Mouse (Mus musculus) stomach, postnatal 0 days (tissue): ENCODE measurements around the gene Klf17. TPM values are rescaled to one million over a fixed set of nuclear protein-coding genes. Genes with fewer than 3 reads are reported as not detected.
A peak's percentile ranks its signal among the peaks of the same experiment; 100 is the strongest.
"Not testable (repeated sequence)": the region's sequence is repeated elsewhere in the genome, so short reads cannot be mapped to it uniquely, and the experiment has no call there.

Source experiments
- ATAC-seq: fragments of 200-750 bp; cut with Nextera tagmentation; 2 replicates; pipeline ENCODE4 v1.8.0; 2017; ENCODE audit not compliant: low FRiP score, low TSS enrichment
- DNase-seq: peaks from one replicate; pipeline ENCODE4 v3.0.0-alpha.2; 2016; ENCODE audit warnings: low spot score
- H3K27ac ChIP-seq: fragments of 300-500 bp; sonication (generic); replicated peaks from 2 replicates; pipeline ENCODE4 v1.5.1; 2014; ENCODE audit warnings: mild to moderate bottlenecking, control low read depth
- H3K27me3 ChIP-seq: fragments of 300-500 bp; sonication (generic); 2 replicates; pipeline ENCODE4 v1.6.1; 2014; ENCODE audit warnings: low read length; ENCODE audit not compliant: control insufficient read depth, insufficient read depth
- H3K36me3 ChIP-seq: fragments of 300-500 bp; sonication (generic); 2 replicates; pipeline ENCODE4 v1.6.1; 2014; ENCODE audit warnings: low read length, mixed read lengths; ENCODE audit not compliant: control insufficient read depth, insufficient read depth
- H3K4me1 ChIP-seq: fragments of 300-500 bp; sonication (generic); replicated peaks from 2 replicates; pipeline ENCODE4 v1.6.1; 2014; ENCODE audit warnings: antibody characterized with exemption; ENCODE audit not compliant: control insufficient read depth, insufficient read depth
- H3K4me2 ChIP-seq: fragments of 300-500 bp; sonication (generic); replicated peaks from 2 replicates; pipeline ENCODE4 v1.6.1; 2014; ENCODE audit warnings: low read depth, mild to moderate bottlenecking, control low read depth, moderate library complexity
- H3K4me3 ChIP-seq: fragments of 300-500 bp; sonication (generic); 2 replicates; pipeline ENCODE4 v1.5.1; 2014; ENCODE audit warnings: low read depth, low read length, control low read depth
- H3K9ac ChIP-seq: fragments of 300-500 bp; sonication (generic); 2 replicates; pipeline ENCODE4 v1.6.1; 2014; ENCODE audit warnings: mild to moderate bottlenecking, low read length, control low read depth, mixed read lengths
- H3K9me3 ChIP-seq: fragments of 300-500 bp; sonication (generic); 2 replicates; pipeline ENCODE4 v1.6.1; 2016; ENCODE audit warnings: low read length; ENCODE audit not compliant: control insufficient read depth
- CTCF ChIP-seq: IDR thresholded peaks from 2 replicates; pipeline ENCODE4 v1.5.1; 2016; ENCODE audit warnings: antibody characterized with exemption, low read depth, mild to moderate bottlenecking, moderate library complexity
- EP300 ChIP-seq: optimal IDR thresholded peaks from 2 replicates; pipeline ENCODE3; 2016; ENCODE audit warnings: antibody characterized with exemption
- WGBS: fragments of 180-500 bp; shearing (Covaris S2); extraction: QIAGEN DNeasy Blood & Tissue Kit; methylation state at CpG from one replicate; pipeline ENCODE4 v1.1.7; 2014; 5-methylcytosine and 5-hydroxymethylcytosine counted together
- polyA plus RNA-seq: library from polyadenylated mRNA; unstranded; fragments of >200 nt; fragmentation: Nextera tagmentation; extraction: Ambion mirVana; gene quantifications from 2 replicates; pipeline ENCODE4 v1.2.1, GENCODE M21; 2015

The Klf17 gene
- polyA plus RNA-seq, 1 experiment from 2014 or later: 0.12 TPM

DNA sequence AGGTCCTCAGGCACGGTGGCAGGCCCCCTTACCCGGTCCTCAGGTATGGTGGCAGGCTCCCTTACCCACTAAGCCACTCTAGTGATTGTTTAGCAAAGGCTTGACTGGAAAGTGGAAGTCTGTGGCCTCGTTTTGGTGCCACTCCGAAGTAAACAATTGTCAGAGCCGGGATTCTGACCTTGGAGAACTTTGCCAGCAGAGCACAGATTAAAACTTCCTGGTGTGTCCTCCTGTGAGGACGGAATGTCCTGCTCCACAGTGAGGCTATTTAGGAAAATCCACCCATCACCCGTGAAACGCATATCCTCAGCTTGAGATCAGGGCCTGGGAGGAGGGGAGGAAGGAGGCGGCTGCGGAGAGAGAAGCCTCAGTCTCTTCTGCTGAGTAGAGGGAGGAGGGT is 22.9 kb upstream of the Klf17 start:
- Histone ChIP-seq H3K36me3 (no peaks in the 10 kb centered on the region), H3K9ac (no peak overlapping the region), H3K27me3 (no peaks in the 10 kb centered on the region), H3K4me3 (no peak overlapping the region), H3K27ac (no peak overlapping the region), H3K9me3 (no peaks in the 10 kb centered on the region), H3K4me1 (no peaks in the 10 kb centered on the region), H3K4me2 (no peak overlapping the region)
- WGBS: 58% methylated on average over 10 of the region's 10 CpGs
- no peak for DNase-seq
- no peak for ATAC-seq
- no peak for TF ChIP-seq EP300
- no peak for TF ChIP-seq CTCF

- Histone ChIP-seq H3K36me3 (no peaks in the 10 kb centered on the region), H3K27me3 (no peaks in the 10 kb centered on the region), H3K4me1 (no peaks in the 10 kb centered on the region), H3K27ac (no peak overlapping the region), H3K4me2 (no peak overlapping the region), H3K9me3 (no peaks in the 10 kb centered on the region), H3K9ac (no peak overlapping the region), H3K4me3 (no peak overlapping the region)
- ATAC-seq (peak; percentile 91), DNase-seq (peak; percentile 84)
- TF ChIP-seq EP300 (no peak), CTCF (no peak)
- 21% methylated on average over 8 of the region's 8 CpGs for WGBS
Measured at GRCm38 (mm10) chr4:117786963-117787362, 21.5 kb upstream of the Klf17 start.

DNA sequence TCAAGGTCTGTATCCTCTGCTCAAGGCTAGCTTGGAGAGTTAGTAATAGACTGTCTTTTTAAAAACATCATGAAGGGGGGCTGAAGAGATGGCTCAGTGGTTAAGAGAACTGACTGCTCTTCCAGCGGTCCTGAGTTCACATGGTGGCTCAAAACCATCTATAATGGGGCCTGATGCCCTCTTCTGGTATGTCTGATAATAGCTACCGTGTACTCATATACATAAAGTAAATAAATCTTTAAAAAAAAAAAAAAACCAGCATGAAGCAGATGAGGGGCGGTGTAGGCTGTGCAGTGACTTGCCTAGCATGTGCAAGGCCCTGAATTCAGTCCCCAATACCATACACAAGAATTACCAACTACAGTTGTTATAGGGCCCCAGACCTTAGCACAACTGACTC is 17.5 kb upstream of the Klf17 start:
- no peak for ATAC-seq
- Histone ChIP-seq H3K4me2 (no peak overlapping the region), H3K4me3 (no peak overlapping the region), H3K9me3 (no peaks in the 10 kb centered on the region), H3K27ac (no peak overlapping the region), H3K9ac (no peak overlapping the region), H3K27me3 (no peaks in the 10 kb centered on the region), H3K4me1 (no peaks in the 10 kb centered on the region), H3K36me3 (no peaks in the 10 kb centered on the region)
- WGBS: 67% methylated on average over 3 of the region's 3 CpGs
- DNase-seq: no peak
- TF ChIP-seq EP300 (no peak), CTCF (0 out of 2 replicates have a peak, but pooled peaks have one; percentile 2)

GRCm38 (mm10) chr4:117772960-117773359 is 7.5 kb upstream of the Klf17 start:
- DNase-seq (no peak), ATAC-seq (no peak)
- no peak overlapping the region for H3K4me3 ChIP-seq
- no peaks in the 10 kb centered on the region for H3K36me3 ChIP-seq
- H3K27ac ChIP-seq: no peak overlapping the region
- 35% methylated on average over 9 of the region's 9 CpGs for WGBS
- no peak overlapping the region for H3K4me2 ChIP-seq
- TF ChIP-seq EP300 (no peak), CTCF (no peak)
- H3K27me3 ChIP-seq: no peaks in the 10 kb centered on the region
- no peaks in the 10 kb centered on the region for H3K4me1 ChIP-seq
- no peak overlapping the region for H3K9ac ChIP-seq
- no peaks in the 10 kb centered on the region for H3K9me3 ChIP-seq

GRCm38 (mm10) chr4:117770935-117771334 is 5.5 kb upstream of the Klf17 start:
- no peak overlapping the region for H3K4me2 ChIP-seq
- H3K27ac ChIP-seq: no peak overlapping the region
- DNase-seq (peak; percentile 71), ATAC-seq (0 out of 2 replicates have a peak, but pooled peaks have one; percentile 51)
- H3K27me3 ChIP-seq: no peaks in the 10 kb centered on the region
- H3K9me3 ChIP-seq: no peaks in the 10 kb centered on the region
- H3K4me3 ChIP-seq: no peak overlapping the region
- no peak overlapping the region for H3K9ac ChIP-seq
- WGBS: 20% methylated on average over 5 of the region's 5 CpGs
- peak; percentile 79 for TF ChIP-seq CTCF
- no peak for TF ChIP-seq EP300
- no peaks in the 10 kb centered on the region for H3K36me3 ChIP-seq
- no peaks in the 10 kb centered on the region for H3K4me1 ChIP-seq

- H3K27ac ChIP-seq: no peak overlapping the region
- ATAC-seq (0 out of 2 replicates have a peak, but pooled peaks have one; percentile 56), DNase-seq (no peak)
- H3K9me3 ChIP-seq: no peaks in the 10 kb centered on the region
- H3K4me2 ChIP-seq: no peak overlapping the region
- no peak for TF ChIP-seq EP300
- WGBS: 78% methylated on average over 5 of the region's 5 CpGs
- H3K9ac ChIP-seq: no peak overlapping the region
- no peak overlapping the region for H3K4me3 ChIP-seq
- H3K27me3 ChIP-seq: no peaks in the 10 kb centered on the region
- H3K36me3 ChIP-seq: no peaks in the 10 kb centered on the region
- no peaks in the 10 kb centered on the region for H3K4me1 ChIP-seq
Measured at GRCm38 (mm10) chr4:117760151-117760550, 5.3 kb downstream of the Klf17 start.

GRCm38 (mm10) chr4:117752469-117752868 is 13.0 kb downstream of the Klf17 start:
- not testable (repeated sequence) for H3K27ac ChIP-seq, H3K36me3 ChIP-seq, DNase-seq, H3K4me3 ChIP-seq, H3K4me2 ChIP-seq, H3K27me3 ChIP-seq, H3K4me1 ChIP-seq, H3K9ac ChIP-seq, H3K9me3 ChIP-seq, ATAC-seq
- 41% methylated on average over 5 of the region's 5 CpGs for WGBS
